Mouse (Mus musculus) ES-Bruce4 (cell line): Measurements from ENCODE around the gene Gpr27.

ENCODE experiments used
- CTCF ChIP-seq: IDR thresholded peaks from one replicate; pipeline ENCODE4 v1.8.1; 2011; ENCODE audit warnings: low read depth, low read length
- EP300 ChIP-seq: IDR thresholded peaks from 2 replicates; pipeline ENCODE4 v1.6.1; 2011; ENCODE audit warnings: low read depth, low read length; ENCODE audit not compliant: insufficient read depth
- POLR2A ChIP-seq: IDR thresholded peaks from one replicate; pipeline ENCODE4 v1.8.1; 2011; ENCODE audit warnings: low read length; ENCODE audit not compliant: insufficient read depth

DNA sequence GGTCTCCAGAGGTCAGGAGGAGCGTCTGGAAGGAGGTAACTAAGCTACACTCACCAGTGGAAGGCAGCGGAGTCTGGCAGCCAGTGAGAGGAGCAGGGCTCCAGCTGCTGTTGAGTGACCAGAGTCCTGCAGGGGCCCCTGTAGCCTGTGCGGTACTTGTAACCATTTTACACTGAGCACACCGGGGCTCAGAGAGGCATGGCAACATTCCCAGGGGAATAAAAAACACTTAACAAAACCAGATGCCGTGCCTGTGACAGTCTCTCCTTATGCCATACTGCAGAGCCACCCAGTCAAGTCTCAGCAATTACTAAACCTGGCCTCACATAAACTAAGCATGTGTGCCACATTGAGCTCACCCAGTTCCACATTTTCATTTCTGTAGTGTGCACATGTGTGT, 38.1 kb upstream of the Gpr27 start:
- no peak for TF ChIP-seq CTCF
- no peak for TF ChIP-seq POLR2A
- no peak for TF ChIP-seq EP300
